Mouse (Mus musculus): ENCODE results near the gene Gm4070. TPM values are rescaled to one million over a fixed set of nuclear protein-coding genes. Genes with fewer than 3 reads are reported as not detected.

Gm4070 gene
- polyA plus RNA-seq, 1 experiment from 2014 or later: 0.07 TPM

Other genes with a start within 250 kb of the Gm4070 start
- 238 and 241 TPM in 2 replicates for gene Ilk, start 217.4 kb downstream of the Gm4070 start, polyA plus RNA-seq (2014; fragmentation: Nextera tagmentation; extraction: Ambion mirVana)
- gene Rrp8, start 216.6 kb downstream of the Gm4070 start, polyA plus RNA-seq (2014; fragmentation: Nextera tagmentation; extraction: Ambion mirVana): 41.2 and 45.0 TPM in 2 replicates
- 163 and 195 TPM in 2 replicates for gene Taf10, start 209.6 kb downstream of the Gm4070 start, polyA plus RNA-seq (2014; fragmentation: Nextera tagmentation; extraction: Ambion mirVana)
- gene Tpp1, start 201.7 kb downstream of the Gm4070 start, polyA plus RNA-seq (2014; fragmentation: Nextera tagmentation; extraction: Ambion mirVana): 54.1 and 57.9 TPM in 2 replicates
- gene Dchs1, start 166.3 kb downstream of the Gm4070 start, polyA plus RNA-seq (2014; fragmentation: Nextera tagmentation; extraction: Ambion mirVana): 10.7 and 12.7 TPM in 2 replicates
- gene Mrpl17, start 142.9 kb downstream of the Gm4070 start, polyA plus RNA-seq (2014; fragmentation: Nextera tagmentation; extraction: Ambion mirVana): 245 and 258 TPM in 2 replicates